Mouse (Mus musculus) inflammation-experienced regulatory T-cells, adult 6 months (primary cell): ENCODE measurements around the gene Srsf10. TPM values are rescaled to one million over a fixed set of nuclear protein-coding genes. Genes with fewer than 3 reads are reported as not detected.

ENCODE experiments used
- ATAC-seq: one replicate; pipeline ENCODE4 v1.8.0; 2017
- polyA plus RNA-seq, 3 experiments: library from polyadenylated mRNA; unstranded; fragments of 100-300 nt; shearing (Covaris generic); gene quantifications; one replicate each; pipeline ENCODE4 v1.2.1; 2017

The Srsf10 gene
- polyA plus RNA-seq, 3 experiments from 2014 or later = 184 to 209 (median 207) TPM

GRCm38 (mm10) chr4:135886184-135886583 lies 30.6 kb downstream of the Srsf10 start:
- ATAC-seq = no peak

DNA sequence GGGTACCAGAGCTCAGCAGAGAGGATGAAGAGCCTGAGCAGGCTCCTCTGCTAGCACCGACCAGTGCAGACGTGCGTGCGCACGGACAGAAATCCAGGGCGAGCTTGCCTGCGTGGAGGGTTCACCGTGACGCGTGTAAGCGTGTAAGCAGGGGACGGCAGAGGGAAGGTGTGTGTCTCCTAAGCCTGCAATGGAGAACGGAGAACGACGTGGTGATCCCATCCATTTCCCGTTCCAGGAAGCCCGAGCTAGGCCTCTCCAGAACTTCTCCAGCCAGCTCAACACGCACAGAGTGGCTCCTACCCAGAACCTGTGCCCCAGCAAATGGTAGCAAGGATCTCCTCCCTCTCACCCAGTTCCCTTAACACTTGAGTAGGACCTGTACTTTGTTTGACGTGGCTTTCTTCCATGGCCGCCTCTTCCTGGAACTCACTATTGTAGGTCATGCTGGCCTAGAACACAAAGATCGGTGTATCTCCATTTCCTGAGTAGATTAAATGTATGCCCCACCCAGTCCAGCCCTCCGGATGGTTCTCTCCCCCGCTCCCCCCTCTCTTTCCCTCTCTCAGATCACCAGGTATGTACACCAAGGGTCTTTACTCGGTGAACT lies 33.0 kb downstream of the Srsf10 start:
- ATAC-seq = no peak

GRCm38 (mm10) chr4:135889146-135889883 lies 33.8 kb downstream of the Srsf10 start:
- ATAC-seq = no peak

GRCm38 (mm10) chr4:135889884-135890283 lies 34.3 kb downstream of the Srsf10 start:
- peak; percentile 99 for ATAC-seq

GRCm38 (mm10) chr4:135891539-135891938 lies 36.0 kb downstream of the Srsf10 start:
- ATAC-seq = no peak

GRCm38 (mm10) chr4:135892884-135893283 lies 37.3 kb downstream of the Srsf10 start:
- ATAC-seq = no peak

DNA sequence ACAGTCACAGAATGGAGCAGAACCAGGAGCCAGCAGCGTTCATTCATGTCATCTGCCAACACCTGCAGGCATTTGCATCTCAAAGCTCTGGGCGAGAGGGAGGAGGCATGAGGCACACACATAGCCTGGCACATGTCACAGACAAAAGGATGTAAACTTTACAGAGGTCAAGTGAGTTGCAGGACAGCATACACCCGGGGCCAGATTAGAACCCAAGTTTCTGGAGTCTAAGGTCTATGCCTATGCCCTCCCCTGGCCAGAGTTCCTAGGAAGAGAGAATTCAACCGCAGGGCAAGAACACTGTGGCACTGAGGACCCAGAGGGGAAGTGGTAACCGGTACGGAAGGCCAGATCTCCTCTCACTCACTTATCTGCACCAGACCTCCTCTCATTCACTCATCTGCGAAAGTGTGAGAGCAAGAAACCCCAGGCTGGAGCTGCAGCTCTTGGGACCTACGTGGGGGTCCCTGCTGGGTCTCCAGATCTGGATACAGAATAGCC lies 39.6 kb downstream of the Srsf10 start, which contains the start of gene Cnr2:
Cnr2 (plus strand) TSS at position 324 of the 501 bp plus-strand sequence.
- peak; percentile 58 for ATAC-seq

DNA sequence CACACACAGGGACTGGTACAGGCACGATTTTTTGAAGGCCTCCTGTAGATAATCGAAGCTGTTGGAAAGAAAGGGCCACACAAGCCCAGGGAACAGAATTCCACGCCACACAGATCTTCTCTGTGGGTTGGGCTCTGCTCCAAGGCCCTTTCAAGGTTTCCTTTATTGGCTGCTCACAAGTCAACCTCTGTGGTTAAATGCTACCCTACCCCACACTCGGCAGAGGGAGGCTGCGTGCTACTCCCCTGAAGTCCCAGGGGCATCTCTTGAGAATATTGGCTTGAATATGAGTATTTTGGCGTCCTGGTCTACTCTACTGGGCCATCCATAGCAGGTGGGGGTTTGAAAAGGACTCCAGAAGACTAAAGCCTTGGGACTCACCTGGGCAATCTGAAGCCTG lies 40.6 kb downstream of the Srsf10 start:
- peak; percentile 14 for ATAC-seq

- peak; percentile 93 for ATAC-seq
These were observed 43.0 kb downstream of the Srsf10 start for GRCm38 (mm10) chr4:135898380-135899049.

DNA sequence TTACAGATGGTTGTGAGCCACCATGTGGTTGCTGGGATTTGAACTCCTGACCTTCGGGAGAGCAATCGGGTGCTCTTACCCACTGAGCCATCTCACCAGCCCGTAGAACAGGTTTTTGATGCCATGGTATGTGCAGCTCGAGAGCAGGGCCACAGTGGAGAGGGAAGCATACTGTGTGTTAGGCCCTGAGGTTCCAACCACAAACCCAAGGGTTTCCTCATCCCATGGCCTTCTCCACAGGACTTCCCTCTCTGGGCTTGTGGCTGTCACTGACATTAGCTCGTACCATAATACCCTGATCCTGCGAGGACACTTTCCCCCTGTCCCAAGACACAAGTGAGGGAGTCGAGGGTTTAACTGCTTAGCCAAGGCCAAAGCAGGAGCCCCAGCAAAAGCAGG lies 43.5 kb downstream of the Srsf10 start:
- no peak for ATAC-seq

GRCm38 (mm10) chr4:135900008-135900407 lies 44.5 kb downstream of the Srsf10 start:
- no peak for ATAC-seq

GRCm38 (mm10) chr4:135902606-135903242 lies 47.2 kb downstream of the Srsf10 start:
- ATAC-seq = no peak

- peak; percentile 28 for ATAC-seq
These were observed 49.3 kb downstream of the Srsf10 start for GRCm38 (mm10) chr4:135904810-135905209.

DNA sequence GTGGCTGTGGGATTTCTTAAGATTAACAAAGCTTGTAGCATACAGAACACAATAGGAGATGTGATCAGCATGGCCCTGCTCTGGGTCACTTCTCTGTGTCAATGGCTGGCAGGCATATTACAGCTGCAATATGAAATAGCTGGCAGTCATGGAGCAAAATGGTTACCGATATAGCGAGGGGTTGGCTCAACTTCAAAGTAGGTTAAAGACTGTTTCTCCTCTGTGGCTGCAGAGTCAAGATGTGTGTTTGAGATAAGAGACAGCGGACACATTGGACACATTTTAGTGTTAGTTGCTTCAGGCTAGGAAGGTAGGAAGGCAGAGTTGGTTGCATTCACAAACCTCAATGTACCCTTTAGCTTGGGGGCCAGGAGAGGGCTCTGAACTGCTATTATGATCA lies 51.1 kb downstream of the Srsf10 start:
- ATAC-seq = no peak

DNA sequence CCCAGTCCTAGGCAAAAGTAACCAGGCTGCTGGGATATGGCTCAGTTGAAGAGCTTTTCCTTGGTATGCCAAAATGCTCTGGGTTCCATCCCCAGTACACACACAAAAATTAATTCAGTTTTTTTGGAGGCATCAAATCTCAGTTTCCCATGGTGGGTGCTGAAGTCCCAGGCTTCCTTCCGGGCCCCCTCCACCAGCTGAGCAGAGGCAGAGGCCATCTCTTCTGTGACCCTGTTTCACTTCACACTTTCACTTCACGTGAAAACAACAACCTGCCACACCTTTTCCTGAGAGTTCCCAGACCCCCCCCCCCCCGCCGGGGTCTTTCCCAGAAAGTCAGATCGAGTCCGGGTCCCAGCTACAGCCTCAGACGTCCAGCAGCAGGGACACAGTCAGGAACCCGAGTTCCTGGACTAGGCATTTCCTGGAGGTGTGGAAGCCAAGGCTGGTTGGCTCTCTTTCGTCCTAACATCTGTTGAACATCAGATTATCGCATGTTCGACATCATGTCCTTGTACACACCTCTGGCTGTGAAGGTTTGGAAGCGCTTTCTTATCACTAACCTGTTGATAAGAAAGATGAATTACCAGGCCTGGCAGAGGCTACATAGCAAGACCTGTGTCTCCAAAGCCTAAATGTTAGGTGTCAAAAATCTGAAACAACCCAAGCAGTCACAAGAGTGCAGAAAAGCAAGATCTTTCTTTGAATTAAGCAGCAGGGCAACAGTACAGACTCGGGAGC lies 53.9 kb downstream of the Srsf10 start:
- no peak for ATAC-seq

- ATAC-seq = peak; percentile 96
These were observed 56.0 kb downstream of the Srsf10 start for GRCm38 (mm10) chr4:135911531-135911930.

DNA sequence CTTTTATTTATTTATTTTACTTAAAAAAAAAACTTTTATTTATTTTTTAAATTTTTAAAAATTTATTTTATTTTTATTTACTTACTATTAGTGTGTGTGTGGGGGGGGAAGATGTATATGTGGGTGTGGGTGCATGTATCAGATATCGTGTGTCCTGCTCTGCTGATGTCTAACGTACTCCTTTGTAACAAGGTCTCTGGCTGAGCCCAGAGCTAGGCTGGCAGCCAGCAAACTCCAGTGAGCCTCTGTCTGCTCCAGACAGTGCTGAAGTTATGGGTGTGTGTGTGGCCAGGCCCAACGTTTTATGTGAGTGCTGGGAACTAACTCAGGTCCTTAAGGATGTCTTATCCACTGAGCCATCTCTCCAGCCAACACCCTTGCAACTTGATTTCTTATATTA lies 56.6 kb downstream of the Srsf10 start:
- ATAC-seq = no peak

GRCm38 (mm10) chr4:135912835-135913234 lies 57.3 kb downstream of the Srsf10 start:
- no peak for ATAC-seq

- ATAC-seq = no peak
These were observed 57.9 kb downstream of the Srsf10 start for GRCm38 (mm10) chr4:135913433-135913832.

DNA sequence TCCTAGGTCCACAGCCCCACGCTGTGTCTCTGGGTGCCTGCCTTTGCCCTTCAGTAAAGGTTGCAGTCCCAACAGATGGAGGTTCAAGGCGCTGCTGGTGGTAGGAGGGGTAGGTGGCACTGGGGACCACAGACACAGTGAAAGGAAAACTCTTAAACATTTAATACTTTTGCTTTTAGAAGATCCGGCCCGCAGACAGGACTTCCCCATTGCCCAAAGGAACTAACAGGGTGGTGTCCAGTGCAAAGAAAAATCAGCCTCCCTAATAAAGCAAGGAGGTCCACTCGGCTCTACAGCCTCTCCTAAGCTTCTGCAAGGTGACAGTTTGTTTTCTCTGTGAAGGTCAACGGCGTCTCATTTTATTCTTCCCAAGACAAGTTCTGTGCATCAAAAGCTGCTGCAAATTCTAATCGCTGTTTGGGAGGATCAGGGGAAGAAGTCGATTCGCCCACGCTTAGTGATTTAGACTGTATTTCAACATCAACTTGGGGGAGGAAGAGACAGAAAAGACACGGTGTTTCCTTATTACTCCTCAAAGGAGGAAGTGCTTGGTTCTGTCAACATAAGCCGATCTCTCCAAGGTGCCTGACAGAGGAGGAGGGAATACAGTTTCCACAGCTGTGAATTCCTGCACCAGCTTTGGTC lies 63.2 kb downstream of the Srsf10 start:
- ATAC-seq = no peak

GRCm38 (mm10) chr4:135919280-135919639 lies 63.7 kb downstream of the Srsf10 start:
- no peak for ATAC-seq
